Mouse (Mus musculus): ENCODE measurements around the gene Ly6g6d. TPM values are rescaled to one million over a fixed set of nuclear protein-coding genes. Genes with fewer than 3 reads are reported as not detected.

The Ly6g6d gene
- total RNA-seq, 2 experiments from 2014 or later, result 1.1 to 1.2 TPM

DNA sequence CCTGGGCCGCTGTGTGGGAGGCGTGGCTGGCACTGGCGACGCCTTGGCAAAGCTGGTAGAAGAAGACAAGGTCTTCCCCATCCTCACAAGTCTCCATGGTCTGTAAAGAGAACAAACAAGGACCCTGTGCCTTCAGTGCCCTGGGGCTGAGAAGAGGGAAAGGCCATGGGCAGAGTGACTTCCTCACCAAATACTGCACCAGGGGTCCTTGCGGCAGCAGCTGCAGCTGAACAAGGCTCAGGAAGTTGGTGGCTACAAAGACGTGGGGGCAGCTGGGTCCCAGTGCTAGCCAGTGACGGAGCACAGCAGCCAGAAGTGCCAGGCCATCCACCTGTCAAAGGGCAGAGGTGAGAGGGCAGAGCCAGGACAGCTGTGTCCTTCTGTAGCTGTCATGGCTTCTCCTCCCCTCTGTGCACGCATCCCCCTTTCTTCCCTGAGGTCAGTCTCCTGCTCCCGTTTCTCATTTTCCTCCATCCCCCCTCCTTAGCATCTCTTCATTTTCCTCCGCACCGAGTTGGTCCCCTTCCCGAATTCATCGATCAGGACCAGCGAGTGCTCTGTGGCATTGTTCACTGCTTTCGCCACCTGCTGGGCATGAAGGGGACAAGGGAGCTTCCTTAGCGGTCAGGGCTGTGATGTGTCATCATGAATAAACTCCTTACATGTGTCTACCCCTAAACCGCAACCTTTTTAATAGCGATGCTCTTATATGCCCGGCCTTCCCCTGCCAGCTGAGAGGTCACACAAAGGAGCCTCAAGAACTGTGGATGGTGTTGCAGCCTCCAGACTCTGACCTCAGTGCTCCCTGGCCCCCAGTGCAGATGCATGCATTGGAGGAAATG, 48.0 kb downstream of the Ly6g6d start:
- no peak for DNase-seq
- intact Hi-C loops (cut with DNase I), result loop anchor here (2.0 kb wide), 1 partner anchor 15 kb away; no protein-coding TSS in a partner anchor

DNA sequence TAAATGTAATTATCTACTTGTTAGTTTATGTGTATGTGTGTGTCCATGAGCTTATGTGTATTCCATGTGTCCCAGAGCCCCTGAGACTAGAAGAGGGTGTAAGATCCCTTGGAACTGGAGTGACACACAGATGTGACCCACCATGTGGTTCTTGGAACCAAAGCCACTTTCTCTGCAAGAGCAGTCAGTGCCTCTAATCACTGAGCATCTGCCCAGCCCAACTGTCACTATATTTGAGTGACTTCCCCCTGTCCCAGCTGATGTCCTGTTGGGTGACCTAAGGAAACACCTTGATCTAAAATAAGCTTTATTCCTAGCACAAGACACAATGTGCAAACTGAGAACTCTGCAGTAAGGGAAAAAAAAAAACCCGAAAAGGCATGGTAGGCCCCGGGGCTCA, 49.5 kb downstream of the Ly6g6d start:
- no peak for DNase-seq

DNA sequence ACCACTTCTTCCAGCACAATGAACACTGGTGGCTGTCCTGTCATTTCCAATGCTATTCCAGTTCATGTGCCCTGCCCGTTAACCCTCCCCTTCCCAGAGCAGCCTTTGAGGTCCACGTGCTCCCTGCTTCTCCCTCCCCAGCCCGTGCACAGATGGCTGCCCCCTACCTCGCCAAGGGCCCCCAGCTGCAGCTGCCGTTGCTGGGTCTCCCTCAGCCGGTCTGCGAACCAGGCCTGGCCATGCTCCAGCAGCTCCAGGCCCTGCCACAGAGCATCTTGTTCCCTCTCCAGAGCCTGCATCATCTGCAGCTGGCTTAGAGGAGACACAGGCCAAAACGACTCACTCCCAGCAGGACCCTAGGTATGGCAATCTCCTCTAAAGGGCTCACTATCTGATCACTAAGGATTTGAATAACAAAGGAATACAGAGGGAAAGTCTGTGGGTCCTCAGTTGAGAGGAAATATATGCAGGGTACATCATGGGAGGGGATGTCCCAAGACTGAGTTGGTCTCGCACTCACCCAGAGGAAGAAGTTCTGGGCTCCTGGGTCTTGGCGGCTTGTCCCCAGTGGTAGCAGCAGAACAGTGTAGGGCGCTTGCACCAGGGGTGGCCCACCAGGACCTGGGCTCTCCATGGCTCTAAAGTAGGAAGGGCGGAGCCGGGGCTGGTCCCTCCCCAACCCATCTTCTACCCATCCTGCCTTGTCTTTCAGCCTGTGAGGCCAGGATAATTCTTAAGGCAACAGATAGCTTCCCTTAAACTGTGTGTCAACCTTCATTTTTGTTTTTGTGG, 50.4 kb downstream of the Ly6g6d start, which contains the start of gene Sapcd1:
Gene Sapcd1, minus strand, starts transcription at position 740 of the 792 bp plus-strand sequence.
- DNase-seq, result peak; percentile 54 to 60
- intact Hi-C loops (cut with DNase I), result loop anchor here (2.0 kb wide), 1 partner anchor 17 kb away; no protein-coding TSS in a partner anchor

More for the DNA sequence above, 49.5 kb downstream of the Ly6g6d start:
- intact Hi-C loops (cut with DNase I), result loop anchor here (2.0 kb wide), 1 partner anchor 16 kb away; no protein-coding TSS in a partner anchor

GRCm38 (mm10) chr17:35026206-35026605, 51.7 kb downstream of the Ly6g6d start:
- DNase-seq, result no peak
- intact Hi-C loops (cut with DNase I), result no loop called here

DNA sequence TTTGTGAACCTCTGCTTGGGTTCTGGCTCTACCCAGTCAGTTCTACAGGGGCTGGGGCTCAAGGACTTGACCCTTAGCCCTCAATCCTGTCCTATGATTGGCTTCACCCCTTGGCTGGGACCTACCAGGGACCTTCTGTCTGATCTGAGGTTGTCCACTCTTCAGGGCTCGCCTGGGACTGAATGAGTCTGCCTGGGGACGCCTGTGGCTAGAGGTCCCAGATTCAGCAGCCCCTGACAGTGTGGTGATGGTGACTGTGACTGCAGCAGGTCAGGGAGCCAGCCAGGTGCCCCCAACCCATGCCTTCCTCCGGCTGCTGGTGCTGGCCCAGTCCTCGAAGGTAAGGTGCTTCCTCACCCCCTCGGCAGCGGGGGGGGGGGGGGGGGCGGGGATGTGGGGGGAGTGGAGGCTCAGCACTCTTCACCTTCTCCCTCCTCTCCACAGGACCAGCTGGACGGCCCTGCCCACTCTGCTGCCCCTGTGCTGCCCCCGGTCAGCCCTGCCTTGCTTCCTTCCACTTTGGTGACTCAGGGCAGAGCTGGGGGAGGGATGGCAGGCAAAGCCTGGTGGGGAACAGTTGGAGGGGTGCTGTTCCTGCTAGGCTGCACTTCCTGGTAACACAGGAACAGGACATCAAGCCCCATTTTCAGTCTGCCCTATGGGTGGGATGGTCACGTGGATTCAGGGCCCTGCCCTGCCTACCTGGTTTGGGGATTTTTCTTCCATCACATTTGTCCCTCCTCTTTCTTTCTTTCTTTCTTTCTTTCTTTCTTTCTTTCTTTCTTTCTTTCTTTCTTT, 53.0 kb downstream of the Ly6g6d start:
- intact Hi-C loops (cut with DNase I), result no loop called here
- DNase-seq, result no peak

- intact Hi-C loops (cut with DNase I), result no loop called here
- DNase-seq, result no peak
These were observed 53.6 kb downstream of the Ly6g6d start for GRCm38 (mm10) chr17:35024261-35024660.

DNA sequence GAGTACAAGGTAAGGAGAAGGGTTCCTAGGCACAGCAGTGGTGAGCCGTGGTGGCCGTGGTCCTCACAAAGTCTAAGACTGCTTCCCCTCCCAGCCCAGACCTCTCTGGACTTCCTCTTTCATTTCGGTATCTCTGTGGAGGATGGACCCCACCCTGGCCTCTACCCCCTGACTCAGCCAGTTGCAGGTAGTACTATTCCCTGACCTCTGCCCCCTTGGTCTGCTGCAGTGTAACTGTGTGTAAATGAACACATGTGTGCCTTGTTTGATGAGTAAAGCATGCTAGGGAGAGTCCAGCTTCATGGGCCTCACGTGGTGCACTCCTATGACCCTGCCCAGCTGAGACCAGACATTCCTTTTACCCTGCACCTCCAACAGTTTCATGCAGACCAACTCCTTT, 54.1 kb downstream of the Ly6g6d start:
- intact Hi-C loops (cut with DNase I), result no loop called here
- DNase-seq, result no peak

DNA sequence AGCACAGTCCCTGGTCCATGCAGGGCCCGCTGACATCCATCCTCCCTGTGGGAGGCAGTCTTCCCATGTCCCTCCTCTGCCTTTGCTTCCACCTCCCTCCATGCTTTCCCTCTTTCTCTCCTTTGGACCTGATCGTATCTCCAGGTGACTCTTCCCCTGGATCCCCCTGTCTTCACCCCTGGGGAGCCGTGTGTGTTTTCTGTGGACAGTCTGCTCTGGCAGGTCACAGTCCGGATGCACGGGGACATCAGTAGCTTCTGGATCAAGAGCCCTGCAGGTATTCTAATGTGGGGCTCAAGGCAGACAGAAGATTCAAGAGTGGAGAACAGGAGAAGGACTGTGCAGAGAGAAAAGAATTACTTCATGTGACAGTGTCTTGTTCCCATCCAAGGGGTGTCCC, 54.6 kb downstream of the Ly6g6d start:
- intact Hi-C loops (cut with DNase I), result no loop called here
- no peak for DNase-seq

DNA sequence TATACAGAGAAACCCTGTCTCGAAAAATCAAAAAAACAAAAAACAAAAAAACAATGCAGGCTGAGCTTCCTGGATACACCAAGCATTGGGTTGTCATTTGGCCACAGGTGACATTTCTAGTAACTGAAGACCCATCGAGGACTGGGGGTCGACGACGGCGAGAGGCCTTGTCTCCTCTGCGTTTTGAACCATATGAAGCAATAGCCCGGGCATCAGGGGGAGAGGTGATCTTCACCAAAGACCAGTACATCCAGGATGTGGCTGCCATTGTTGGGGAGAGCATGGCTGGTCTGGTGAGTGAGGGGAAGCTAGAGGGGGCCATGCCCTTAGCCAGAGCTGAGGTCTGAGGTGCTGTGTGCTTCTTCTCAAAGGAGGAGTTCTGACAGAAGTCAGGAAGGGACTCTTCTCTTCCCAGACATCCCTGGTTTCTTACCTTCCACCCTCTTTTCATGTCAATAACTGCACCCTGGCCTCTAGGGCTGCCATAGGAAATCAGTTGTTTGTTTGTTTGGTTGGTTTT, 55.3 kb downstream of the Ly6g6d start:
- intact Hi-C loops (cut with DNase I), result no loop called here
- no peak for DNase-seq

GRCm38 (mm10) chr17:35021842-35022477, 55.9 kb downstream of the Ly6g6d start:
- peak; percentile 51 to 54 for DNase-seq
- intact Hi-C loops (cut with DNase I), result loop anchor here (1.0 to 2.0 kb wide), 3 partner anchors 37 to 84 kb away; partner anchors contain the start of genes Ddah2 and Ly6g6d

Other genes starting within 250 kb of the Ly6g6d start
- 10 to 100 TPM; 12.5 to 13.5 TPM for gene Stk19, start 241.1 kb downstream of the Ly6g6d start, total RNA-seq (2021)
- 10 to 100 TPM; 16.9 to 20.5 TPM for gene Dxo, start 241.0 kb downstream of the Ly6g6d start, total RNA-seq (2021)
- 10 to 100 TPM; 27.6 to 29.3 TPM for gene Skiv2l, start 227.9 kb downstream of the Ly6g6d start, total RNA-seq (2021)
- gene Nelfe, start 227.7 kb downstream of the Ly6g6d start, total RNA-seq (2021), result 10 to 100 TPM; 21.0 to 21.3 TPM
- 1 to 10 TPM; 3.5 to 7.0 TPM for gene Cfb, start 215.5 kb downstream of the Ly6g6d start, total RNA-seq (2021)
- 1 to 10 TPM; 5.5 to 9.3 TPM for gene Zbtb12, start 198.6 kb downstream of the Ly6g6d start, total RNA-seq (2021)
- not detected for gene Gm20547, start 196.0 kb downstream of the Ly6g6d start, total RNA-seq (2021)
- 1 to 10 TPM; 3.1 to 5.6 TPM for gene C2, start 179.8 kb downstream of the Ly6g6d start, total RNA-seq (2021)
- 10 to 100 TPM; 52.4 to 58.2 TPM for gene Ehmt2, start 179.6 kb downstream of the Ly6g6d start, total RNA-seq (2021)
- gene Slc44a4, start 163.6 kb downstream of the Ly6g6d start, total RNA-seq (2021), result not detected
- gene Neu1, start 146.8 kb downstream of the Ly6g6d start, total RNA-seq (2021), result 10 to 100 TPM; 12.2 to 12.6 TPM
- 1 to 10 TPM; 3.9 to 4.5 TPM for gene Hspa1b, start 118.8 kb downstream of the Ly6g6d start, total RNA-seq (2021)
- gene Gm20481, start 108.2 kb downstream of the Ly6g6d start, total RNA-seq (2021), result not detected
- 1 to 10 TPM; 2.6 TPM for gene Hspa1a, start 105.9 kb downstream of the Ly6g6d start, total RNA-seq (2021)
- gene Hspa1l, start 105.4 kb downstream of the Ly6g6d start, total RNA-seq (2021), result 1 to 10 TPM; 4.0 to 4.1 TPM
- gene Lsm2, start 96.2 kb downstream of the Ly6g6d start, total RNA-seq (2021), result 10 to 100 TPM; 28.8 to 31.7 TPM
- gene Vars, start 77.1 kb downstream of the Ly6g6d start, total RNA-seq (2021), result 10 to 100 TPM; 34.5 to 35.6 TPM
- 1 to 10 TPM; 3.3 to 3.8 TPM for gene Vwa7, start 61.5 kb downstream of the Ly6g6d start, total RNA-seq (2021)
- gene Sapcd1, start 50.0 kb downstream of the Ly6g6d start, total RNA-seq (2021), result under 1 TPM in 1 of 2 experiments, not detected in 1; 0.38 TPM
- gene Msh5, start 31.3 kb downstream of the Ly6g6d start, total RNA-seq (2021), result 1 to 10 TPM; 2.0 TPM
- 100 to 1,000 TPM; 115 to 118 TPM for gene Clic1, start 28.1 kb downstream of the Ly6g6d start, total RNA-seq (2021)
- gene Ddah2, start 19.0 kb downstream of the Ly6g6d start, total RNA-seq (2021), result 10 to 100 TPM; 84.5 to 86.1 TPM
- gene Ly6g6c, start 12.7 kb downstream of the Ly6g6d start, total RNA-seq (2021), result not detected
- under 1 TPM; 0.55 to 0.77 TPM for gene Mpig6b, start 11.9 kb downstream of the Ly6g6d start, total RNA-seq (2021)
- under 1 TPM; 0.24 to 0.37 TPM for gene Ly6g6e, start 1.2 kb downstream of the Ly6g6d start, total RNA-seq (2021)
- gene Ly6g6f, start 7.5 kb upstream of the Ly6g6d start, total RNA-seq (2021), result not detected
- gene Abhd16a, start 11.2 kb upstream of the Ly6g6d start, total RNA-seq (2021), result 10 to 100 TPM; 51.0 to 55.7 TPM
- gene Ly6g5c, start 30.2 kb upstream of the Ly6g6d start, total RNA-seq (2021), result not detected
- gene Ly6g5b, start 37.4 kb upstream of the Ly6g6d start, total RNA-seq (2021), result under 1 TPM in 1 of 2 experiments, not detected in 1; 0.67 TPM
- 1 to 10 TPM; 6.6 to 8.3 TPM for gene Gpank1, start 43.4 kb upstream of the Ly6g6d start, total RNA-seq (2021)
- 100 to 1,000 TPM; 183 to 187 TPM for gene Csnk2b, start 44.0 kb upstream of the Ly6g6d start, total RNA-seq (2021)
- gene D17H6S53E, start 48.3 kb upstream of the Ly6g6d start, total RNA-seq (2021), result 10 to 100 TPM; 28.5 to 32.4 TPM
- not detected for gene Apom, start 54.0 kb upstream of the Ly6g6d start, total RNA-seq (2021)
- 100 to 1,000 TPM; 285 to 291 TPM for gene Bag6, start 57.1 kb upstream of the Ly6g6d start, total RNA-seq (2021)
- gene Prrc2a, start 86.8 kb upstream of the Ly6g6d start, total RNA-seq (2021), result 100 to 1,000 TPM; 195 to 211 TPM
- gene Aif1, start 98.0 kb upstream of the Ly6g6d start, total RNA-seq (2021), result 1 to 10 TPM; 2.9 to 4.6 TPM
- 1 to 10 TPM; 2.8 to 4.5 TPM for gene Lst1, start 110.4 kb upstream of the Ly6g6d start, total RNA-seq (2021)
- gene Ltb, start 116.4 kb upstream of the Ly6g6d start, total RNA-seq (2021), result 1 to 10 TPM in 1 of 2 experiments, under 1 TPM in 1; 0.94 to 1.2 TPM
- under 1 TPM; 0.72 to 0.87 TPM for gene Tnf, start 123.9 kb upstream of the Ly6g6d start, total RNA-seq (2021)
- gene Lta, start 127.3 kb upstream of the Ly6g6d start, total RNA-seq (2021), result under 1 TPM in 1 of 2 experiments, not detected in 1; 0.17 TPM
- under 1 TPM in 1 of 2 experiments, not detected in 1; 0.84 TPM for gene Gm16181, start 142.8 kb upstream of the Ly6g6d start, total RNA-seq (2021)
- 1 to 10 TPM; 4.9 to 5.7 TPM for gene Atp6v1g2, start 155.6 kb upstream of the Ly6g6d start, total RNA-seq (2021)
- gene Nfkbil1, start 157.7 kb upstream of the Ly6g6d start, total RNA-seq (2021), result 10 to 100 TPM in 1 of 2 experiments, 1 to 10 TPM in 1; 10.0 to 12.2 TPM
- 100 to 1,000 TPM; 163 to 169 TPM for gene Ddx39b, start 163.7 kb upstream of the Ly6g6d start, total RNA-seq (2021)
- 10 to 100 TPM; 67.7 to 69.9 TPM for gene H2-D1, start 184.7 kb upstream of the Ly6g6d start, total RNA-seq (2021)
- gene H2-Q1, start 242.3 kb upstream of the Ly6g6d start, total RNA-seq (2021), result 1 to 10 TPM in 1 of 2 experiments, under 1 TPM in 1; 0.55 to 1.1 TPM